Mouse (Mus musculus) E14TG2a.4 (cell line): Measurements from ENCODE around the gene Acoxl.

Experiments used
- CTCF ChIP-seq: conservative IDR thresholded peaks from 2 replicates; pipeline ENCODE4 v1.5.1; 2014; ENCODE audit warnings: low read length
- NANOG ChIP-seq: IDR thresholded peaks from 2 replicates; pipeline ENCODE4 v1.6.1; 2014; ENCODE audit warnings: borderline replicate concordance, low read length, mixed read lengths

DNA sequence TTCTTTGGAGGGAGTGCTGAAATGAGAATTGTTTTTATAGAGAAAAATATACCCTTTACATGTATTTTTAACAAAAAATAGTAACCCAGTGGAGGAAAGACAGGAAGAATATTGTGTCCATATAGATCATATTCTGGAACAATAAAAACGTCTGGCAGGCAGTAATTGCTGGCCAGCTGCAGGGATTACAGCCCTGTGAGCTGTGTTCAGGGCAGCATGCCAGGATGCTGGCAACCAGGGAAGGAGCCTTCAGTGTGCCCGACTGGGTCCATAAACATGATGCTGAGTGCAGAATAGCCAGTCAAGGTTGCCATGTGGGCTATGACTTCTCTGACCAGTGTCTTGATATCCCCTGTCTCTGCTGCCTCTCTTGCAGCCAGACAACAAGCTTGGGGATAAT is 122.5 kb downstream of the Acoxl start:
- TF ChIP-seq CTCF (no peak), NANOG (no peak)
